Mouse (Mus musculus) bone marrow, adult 2 months (tissue): ENCODE measurements around the gene Fmnl1.

ENCODE experiments used
- CTCF ChIP-seq: fragments of 200-500 bp; IDR thresholded peaks from 2 replicates; pipeline ENCODE4 v1.5.1; 2011; ENCODE audit warnings: low read length, control low read depth; ENCODE audit not compliant: control insufficient read depth, insufficient read depth
- POLR2A ChIP-seq: fragments of 200-500 bp; IDR thresholded peaks from 2 replicates; pipeline ENCODE4 v1.6.1; 2011; ENCODE audit warnings: low read depth, mild to moderate bottlenecking, control low read depth, low read length, borderline replicate concordance; ENCODE audit not compliant: control insufficient read depth

- TF ChIP-seq CTCF (no peak), POLR2A (no peak)
Measured at GRCm38 (mm10) chr11:103198339-103198738, 27.4 kb downstream of the Fmnl1 start.
